Comparison of ENCODE assay signal across 8 mouse cellular contexts in genomic region chr3:79287108-79287576, GRCm38 (mm10). TPM values are rescaled to one million over a fixed set of nuclear protein-coding genes. Genes with fewer than 3 reads are reported as not detected.
DNase-seq lines count a peak whose midpoint lies in the region; ATAC-seq and TF ChIP-seq lines count a peak whose summit lies in the region.

No protein-coding gene starts in this region.

- H3K27ac ChIP-seq in forebrain, embryonic 11.5 days (ENCODE audit: low read depth, low read length), result peak overlapping the region; percentile 90
- H3K27ac ChIP-seq in heart, embryonic 16.5 days (ENCODE audit: low read length), result peak overlapping the region; percentile 93
- H3K27ac ChIP-seq in liver, embryonic 13.5 days, result peak overlapping the region; percentile 62
- peak overlapping the region; percentile 96 for H3K27ac ChIP-seq in stomach, embryonic 15.5 days

- peaks cover 35% of the 10 kb centered on the region for H3K4me1 ChIP-seq in E14TG2a.4 (replicated peaks; ENCODE audit: low read depth, low read length)
- peaks cover 3% of the 10 kb centered on the region; the same call in 1 of the 2 replicates for H3K4me1 ChIP-seq in forebrain, embryonic 11.5 days (replicated peaks; ENCODE audit: control insufficient read depth, insufficient read depth, low read length)
- H3K4me1 ChIP-seq in heart, embryonic 16.5 days (ENCODE audit: control insufficient read depth, insufficient read depth, low read length), result peaks cover 30% of the 10 kb centered on the region
- peaks cover 25% of the 10 kb centered on the region for H3K4me1 ChIP-seq in liver, embryonic 13.5 days (replicated peaks)
- H3K4me1 ChIP-seq in stomach, embryonic 15.5 days, result peaks cover 19% of the 10 kb centered on the region

- 0% methylated on average over 33 of the region's 60 CpGs for WGBS in forebrain, embryonic 11.5 days
- under 1% methylated on average over 53 of the region's 60 CpGs for WGBS in heart, embryonic 16.5 days
- under 1% methylated on average over 59 of the region's 60 CpGs for WGBS in liver, embryonic 13.5 days (ENCODE audit: insufficient replicate concordance)
- under 1% methylated on average over 51 of the region's 60 CpGs for WGBS in stomach, embryonic 15.5 days

- peaks cover 42% of the 10 kb centered on the region for H3K27me3 ChIP-seq in E14TG2a.4 (ENCODE audit: insufficient read depth, low read length)
- peaks cover 7% of the 10 kb centered on the region; the same call in 1 of the 2 replicates for H3K27me3 ChIP-seq in forebrain, embryonic 11.5 days (ENCODE audit: control insufficient read depth, insufficient read depth, low read length)
- no peaks in the 10 kb centered on the region for H3K27me3 ChIP-seq in heart, embryonic 16.5 days (ENCODE audit: control insufficient read depth, insufficient read depth, low read length)
- H3K27me3 ChIP-seq in liver, embryonic 13.5 days, result peaks cover 61% of the 10 kb centered on the region
- no peaks in the 10 kb centered on the region for H3K27me3 ChIP-seq in stomach, embryonic 15.5 days (replicated peaks)

- H3K4me2 ChIP-seq in forebrain, embryonic 11.5 days (ENCODE audit: low read depth, low read length, severe bottlenecking), result peak overlapping the region; percentile 83
- peak overlapping the region; percentile 86 for H3K4me2 ChIP-seq in heart, embryonic 16.5 days (ENCODE audit: low read depth, low read length)
- peak overlapping the region; percentile 93 for H3K4me2 ChIP-seq in liver, embryonic 13.5 days
- H3K4me2 ChIP-seq in stomach, embryonic 15.5 days, result peak overlapping the region; percentile 87

- H3K36me3 ChIP-seq in E14TG2a.4 (ENCODE audit: insufficient read depth, low read length), result no peaks in the 10 kb centered on the region
- H3K36me3 ChIP-seq in forebrain, embryonic 11.5 days (ENCODE audit: control insufficient read depth, insufficient read depth, low read length), result no peaks in the 10 kb centered on the region
- H3K36me3 ChIP-seq in heart, embryonic 16.5 days (ENCODE audit: control insufficient read depth, insufficient read depth), result no peaks in the 10 kb centered on the region
- no peaks in the 10 kb centered on the region for H3K36me3 ChIP-seq in liver, embryonic 13.5 days
- H3K36me3 ChIP-seq in stomach, embryonic 15.5 days, result no peaks in the 10 kb centered on the region

- no peaks in the 10 kb centered on the region for H3K9me3 ChIP-seq in E14TG2a.4 (ENCODE audit: low read length)
- H3K9me3 ChIP-seq in forebrain, embryonic 11.5 days (ENCODE audit: control insufficient read depth, low read length), result no peaks in the 10 kb centered on the region
- H3K9me3 ChIP-seq in heart, embryonic 16.5 days (replicated peaks; ENCODE audit: control insufficient read depth, low read length), result no peaks in the 10 kb centered on the region
- no peaks in the 10 kb centered on the region for H3K9me3 ChIP-seq in liver, embryonic 13.5 days (replicated peaks)
- no peaks in the 10 kb centered on the region for H3K9me3 ChIP-seq in stomach, embryonic 15.5 days

- peak overlapping the region; percentile 97 for H3K4me3 ChIP-seq in E14TG2a.4 (replicated peaks; ENCODE audit: low read length)
- peak overlapping the region; percentile 68 for H3K4me3 ChIP-seq in forebrain, embryonic 11.5 days (ENCODE audit: low read depth, low read length)
- H3K4me3 ChIP-seq in heart, embryonic 16.5 days (ENCODE audit: low read length), result peak overlapping the region; percentile 87
- peak overlapping the region; percentile 76 for H3K4me3 ChIP-seq in liver, embryonic 13.5 days (replicated peaks)
- H3K4me3 ChIP-seq in stomach, embryonic 15.5 days (replicated peaks), result peak overlapping the region; percentile 88

- peak; percentile 98 for ATAC-seq in forebrain, embryonic 11.5 days (replicated peaks; ENCODE audit: low FRiP score)
- peak; percentile 97 for ATAC-seq in heart, embryonic 16.5 days (replicated peaks; ENCODE audit: extremely low read depth, insufficient read depth, low FRiP score)
- ATAC-seq in liver, embryonic 13.5 days (ENCODE audit: low read depth), result peak; percentile 97
- peak; percentile 98 for ATAC-seq in stomach, embryonic 15.5 days (ENCODE audit: insufficient read depth, low FRiP score, low read depth)

- peak; percentile 64 for DNase-seq in c-Kit-positive CD71-positive TER-119-negative erythroid progenitor cells, embryonic 14.5 days (ENCODE audit: low read depth)
- DNase-seq in forebrain, embryonic 11.5 days (ENCODE audit: low spot score), result peak; percentile 96
- peak; percentile 94 to 98 for DNase-seq in kidney, postnatal 25 days
- peak; percentile 86 for DNase-seq in liver, embryonic 13.5 days
- DNase-seq in natural killer cell, adult 2 months (ENCODE audit: low spot score in 2 of 2), result peak; percentile 85 to 90

- TF ChIP-seq CTCF in E14TG2a.4 (conservative IDR thresholded peaks at IDR 0.05; ENCODE audit: low read length), result no peak

- H3K9ac ChIP-seq in forebrain, embryonic 11.5 days (ENCODE audit: low read length), result peak overlapping the region; percentile 83
- H3K9ac ChIP-seq in heart, embryonic 16.5 days (ENCODE audit: low read length), result peak overlapping the region; percentile 97
- H3K9ac ChIP-seq in liver, embryonic 13.5 days, result peak overlapping the region; percentile 77
- peak overlapping the region; percentile 92 for H3K9ac ChIP-seq in stomach, embryonic 15.5 days

RNA-seq across cellular contexts. Expression of gene Rapgef2, which starts 0.8 kb away (rescaled TPM):
- polyA plus RNA-seq in forebrain, embryonic 11.5 days (2014; fragmentation: Nextera tagmentation; extraction: Ambion mirVana), result 8.5 and 9.3 TPM in 2 replicates
- 4.9 and 5.4 TPM in 2 replicates for polyA plus RNA-seq in heart, embryonic 16.5 days (2015; fragmentation: Nextera tagmentation; extraction: Ambion mirVana)
- 0.90 and 1.1 TPM in 2 replicates for polyA plus RNA-seq in liver, embryonic 13.5 days (2015; fragmentation: Nextera tagmentation; extraction: Ambion mirVana)
- 5.4 and 5.6 TPM in 2 replicates for polyA plus RNA-seq in stomach, embryonic 15.5 days (2015; fragmentation: Nextera tagmentation; extraction: Ambion mirVana)

RNA-seq across cellular contexts. Expression of gene Gm17359, which starts 49.3 kb away (rescaled TPM):
- polyA plus RNA-seq in forebrain, embryonic 11.5 days (2014; fragmentation: Nextera tagmentation; extraction: Ambion mirVana), result not detected in 2 replicates
- not detected in 2 replicates for polyA plus RNA-seq in heart, embryonic 16.5 days (2015; fragmentation: Nextera tagmentation; extraction: Ambion mirVana)
- polyA plus RNA-seq in liver, embryonic 13.5 days (2015; fragmentation: Nextera tagmentation; extraction: Ambion mirVana), result not detected in 2 replicates
- not detected in 2 replicates for polyA plus RNA-seq in stomach, embryonic 15.5 days (2015; fragmentation: Nextera tagmentation; extraction: Ambion mirVana)

Comparison
In these comparisons a context has a peak if more than half of its experiments do, and no peak if none do; other contexts are left out.
1. Peak in every context shown above with its lines: DNase-seq, ATAC-seq, H3K4me3 ChIP-seq and H3K27ac ChIP-seq.